Mouse (Mus musculus): ENCODE measurements at regions not wholly inside any gene's neighbourhood (a gene's known extent, or its start where the extent isn't known, plus 50 kb on each side); places are given as distances from the start of the nearest gene placed in this dataset.

DNA sequence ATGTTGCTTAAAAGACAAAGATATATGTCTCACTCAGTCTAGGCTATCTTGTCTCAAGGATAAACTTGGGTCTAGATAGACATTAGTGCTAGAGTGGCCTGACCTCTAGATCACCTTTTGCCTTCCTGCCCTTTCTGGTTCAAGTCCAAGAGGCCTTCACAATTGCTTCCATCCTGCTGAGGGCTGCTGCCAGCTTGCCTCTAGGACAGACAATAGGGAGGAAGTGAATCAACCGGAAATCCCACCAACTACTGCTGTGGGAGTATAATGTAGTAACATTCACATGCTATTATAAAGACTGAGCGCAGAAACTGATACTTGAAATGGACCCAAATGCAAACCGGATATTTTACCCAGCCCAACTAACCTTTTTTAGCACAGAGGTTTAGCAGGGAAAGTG, 239.4 kb upstream of the Epha4 start:
- DNase-seq (ENCODE audit: low spot score in 2 of 2) = no peak

- DNase-seq (ENCODE audit: low spot score in 2 of 2) = no peak
Measured at GRCm38 (mm10) chr1:77748483-77749465, 233.9 kb upstream of the Epha4 start.

DNA sequence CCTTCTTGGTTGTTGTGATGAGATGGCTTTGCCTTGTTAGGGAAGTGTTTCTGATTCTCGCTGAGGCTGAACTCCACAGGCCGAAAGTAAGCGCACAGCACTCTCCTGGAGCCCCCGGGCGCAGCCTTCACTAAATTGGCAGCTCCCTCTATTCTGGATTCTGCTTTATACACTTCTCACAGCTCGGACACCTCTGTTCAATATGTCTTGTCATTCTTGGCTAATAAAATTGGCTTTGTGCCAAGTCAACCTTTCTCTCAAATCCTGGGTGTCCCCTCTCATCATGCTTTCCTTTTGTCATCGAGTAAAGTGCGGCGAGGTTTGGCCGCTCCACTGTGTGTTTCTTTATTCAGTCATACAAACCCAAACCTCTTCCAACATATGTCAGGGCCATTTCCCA, 217.2 kb upstream of the Epha4 start:
- DNase-seq (ENCODE audit: low spot score in 2 of 2) = no peak

- no peak for DNase-seq (ENCODE audit: low spot score in 2 of 2)
Measured at GRCm38 (mm10) chr1:77727561-77727960, 212.7 kb upstream of the Epha4 start.

- no peak for DNase-seq (ENCODE audit: low spot score in 2 of 2)
Measured at GRCm38 (mm10) chr1:77723246-77723645, 208.4 kb upstream of the Epha4 start.

DNA sequence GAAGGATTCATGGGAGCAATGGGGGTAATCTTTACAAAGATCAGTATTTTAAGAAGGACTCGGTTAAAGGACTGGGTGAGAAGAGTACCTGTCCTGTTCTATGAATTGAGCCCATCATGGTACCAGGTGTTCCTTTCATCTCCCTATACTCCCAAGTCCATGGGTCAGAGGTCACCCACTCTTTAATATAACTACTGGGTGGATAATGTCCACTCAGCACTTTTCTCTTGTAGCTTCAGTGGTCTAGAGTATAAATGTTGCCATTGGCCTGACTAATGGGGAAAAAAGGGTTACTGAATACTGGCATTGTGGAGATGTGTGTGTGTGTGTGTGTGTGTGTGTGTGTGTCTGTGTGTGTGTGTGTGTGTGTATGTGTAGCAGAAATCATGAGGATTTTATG, 206.0 kb upstream of the Epha4 start:
- no peak for DNase-seq (ENCODE audit: low spot score in 2 of 2)

DNA sequence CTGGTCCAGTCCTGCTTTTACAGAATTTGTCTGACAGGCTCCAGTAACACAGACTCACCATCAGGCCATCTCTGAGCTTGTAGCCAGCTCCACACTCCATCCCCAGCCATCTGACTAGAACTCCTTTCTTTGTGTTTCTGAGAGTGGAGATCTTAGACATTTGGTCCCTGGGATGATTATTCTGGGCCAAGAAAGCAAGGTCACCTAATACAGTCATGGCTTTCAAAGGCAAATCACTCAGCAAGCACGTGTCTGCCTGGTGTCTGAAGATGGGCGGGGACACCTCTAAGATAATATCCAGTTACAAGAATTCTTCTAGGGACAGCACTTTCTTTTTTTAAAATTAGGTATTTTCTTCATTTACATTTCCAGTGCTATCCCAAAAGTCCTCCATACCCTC, 198.1 kb upstream of the Epha4 start:
- DNase-seq (ENCODE audit: low spot score in 2 of 2) = no peak

GRCm38 (mm10) chr1:77708202-77709020, 193.5 kb upstream of the Epha4 start:
- no peak for DNase-seq (ENCODE audit: low spot score in 2 of 2)

DNA sequence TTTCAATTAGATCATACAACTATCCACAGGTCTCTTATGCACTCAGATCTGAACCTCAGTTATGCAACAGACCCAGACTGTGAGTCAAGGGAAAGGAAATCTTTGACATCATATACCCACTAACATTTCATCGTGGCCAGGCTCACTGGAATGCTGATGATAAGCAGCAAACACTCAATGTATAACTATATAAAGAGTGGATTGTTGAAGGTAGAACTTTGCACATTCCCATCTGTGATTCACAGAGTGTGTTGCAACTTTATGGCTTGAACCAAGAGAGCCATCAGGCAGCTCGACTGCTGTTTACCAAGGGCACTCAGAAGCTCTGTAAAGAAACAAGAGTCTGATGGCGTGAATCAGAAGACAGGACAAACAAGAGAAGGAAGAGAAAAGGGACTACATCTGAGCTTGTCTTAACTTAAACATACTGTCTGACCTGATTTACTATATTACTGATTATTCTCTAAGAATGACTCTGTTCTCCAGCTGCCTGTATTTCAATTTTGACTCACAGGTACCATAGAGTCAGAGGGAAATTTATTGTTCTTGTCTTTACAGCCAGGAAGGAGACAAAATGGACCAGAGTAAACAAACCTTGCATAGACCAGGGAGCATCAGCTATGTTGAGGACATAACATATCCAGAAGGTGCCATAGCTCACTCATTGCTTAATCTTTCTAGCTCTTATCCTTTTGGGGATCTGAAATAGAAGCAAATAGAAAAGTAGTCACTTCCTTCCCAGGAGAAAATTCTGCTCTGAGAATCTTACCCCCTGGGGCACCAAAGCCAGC, 180.5 kb upstream of the Epha4 start:
- no peak for DNase-seq (ENCODE audit: low spot score in 2 of 2)

- peak in 1 of 2 experiments; percentile 3 for DNase-seq (ENCODE audit: low spot score in 2 of 2)
Measured at GRCm38 (mm10) chr1:77663345-77663744, 148.5 kb upstream of the Epha4 start.

- DNase-seq (ENCODE audit: low spot score in 2 of 2) = no peak
Measured at GRCm38 (mm10) chr1:77660436-77660835, 145.5 kb upstream of the Epha4 start.

- DNase-seq (ENCODE audit: low spot score in 2 of 2) = no peak
Measured at GRCm38 (mm10) chr1:77637025-77637424, 122.1 kb upstream of the Epha4 start.

- no peak for DNase-seq (ENCODE audit: low spot score in 2 of 2)
Measured at GRCm38 (mm10) chr1:77629496-77630281, 114.8 kb upstream of the Epha4 start.

- no peak for DNase-seq (ENCODE audit: low spot score in 2 of 2)
Measured at GRCm38 (mm10) chr1:77628861-77629260, 114.0 kb upstream of the Epha4 start.

DNA sequence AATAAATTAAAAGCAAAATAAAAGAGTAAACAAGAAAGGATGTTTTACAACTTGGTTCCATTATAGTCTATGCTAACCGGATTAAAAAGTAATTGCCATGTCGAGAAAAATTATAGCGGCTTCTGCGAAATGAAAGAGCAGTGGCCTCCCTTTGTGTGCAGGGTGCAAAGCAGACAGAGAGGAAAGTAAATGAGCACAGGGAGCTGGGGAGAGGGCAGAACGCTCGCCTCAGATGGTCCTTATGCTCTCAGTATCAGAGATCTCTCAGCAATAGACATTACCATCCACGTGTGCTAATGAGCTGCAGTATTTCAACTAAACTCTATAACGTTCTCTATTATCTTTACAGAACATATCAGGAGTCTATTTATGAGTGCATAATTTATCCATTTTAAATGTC, 102.6 kb upstream of the Epha4 start:
- no peak for DNase-seq (ENCODE audit: low spot score in 2 of 2)

DNA sequence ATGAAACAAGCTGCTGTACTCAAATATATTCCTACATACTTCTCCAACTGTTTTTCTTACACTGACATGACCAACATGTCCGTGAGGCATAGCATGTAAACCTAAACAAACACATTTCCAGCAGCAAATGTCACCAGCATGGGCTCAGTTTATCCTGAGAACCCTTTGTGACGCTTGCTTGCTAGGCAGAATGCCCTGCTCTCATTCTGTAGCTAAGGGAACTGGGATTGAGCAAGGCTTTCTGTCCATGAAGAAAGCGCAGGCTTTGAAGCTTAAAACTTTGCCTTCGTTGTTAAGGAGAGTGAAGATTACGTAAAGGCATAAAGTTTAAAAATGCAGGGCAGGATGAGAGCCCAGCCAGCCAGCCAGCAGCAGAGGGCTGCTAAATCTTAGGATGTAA, 85.6 kb upstream of the Epha4 start:
- no peak for DNase-seq (ENCODE audit: low spot score in 2 of 2)

GRCm38 (mm10) chr1:77592649-77593048, 77.8 kb upstream of the Epha4 start:
- no peak for DNase-seq (ENCODE audit: low spot score in 2 of 2)

- no peak for DNase-seq (ENCODE audit: low spot score in 2 of 2)
Measured at GRCm38 (mm10) chr1:77592248-77592647, 77.4 kb upstream of the Epha4 start.

- no peak for DNase-seq (ENCODE audit: low spot score in 2 of 2)
Measured at GRCm38 (mm10) chr1:77589423-77589822, 74.5 kb upstream of the Epha4 start.

- no peak for DNase-seq (ENCODE audit: low spot score in 2 of 2)
Measured at GRCm38 (mm10) chr1:77585520-77585919, 70.6 kb upstream of the Epha4 start.

DNA sequence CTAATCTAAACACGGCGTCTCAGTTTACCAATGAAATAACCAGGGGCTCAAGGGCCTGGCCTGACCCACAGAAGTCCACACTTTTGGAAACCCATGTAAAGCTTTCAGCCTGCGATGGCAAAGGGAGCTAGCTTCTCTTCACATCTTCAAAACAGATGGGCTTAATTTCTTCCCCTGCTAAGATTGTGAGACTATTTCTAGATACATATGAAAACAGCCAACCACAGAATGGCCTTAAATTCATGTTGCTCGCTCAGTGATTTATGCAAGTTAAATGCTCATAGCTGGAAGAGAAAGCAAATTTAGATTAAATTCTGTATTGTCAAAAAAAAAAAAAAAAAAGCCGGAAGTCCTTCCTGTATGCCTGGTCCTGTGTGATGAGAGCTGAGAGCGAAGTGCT, 53.2 kb upstream of the Epha4 start:
- no peak for DNase-seq (ENCODE audit: low spot score in 2 of 2)

All from frontal cortex, postnatal 25 days (tissue).